ENCODE assay signal across 12 mouse cellular contexts in genomic region chr8:47680306-47680705, GRCm38 (mm10).
"Had no signal": no experiment of that assay in that cellular context is flagged by ENCODE, and none has a peak within 500 bp of the region (broad histone marks: within the 10 kb centered on the region; RNA-seq: fewer than 3 reads in every experiment).

No protein-coding gene starts in this region.

- H3K4me3 ChIP-seq: limb, embryonic 13.5 days; midbrain, embryonic 15.5 days; neural tube, embryonic 12.5 days had no signal

- ATAC-seq: midbrain, embryonic 15.5 days had no signal

- DNase-seq: kidney, adult 11 months; kidney, adult 9 months; kidney, postnatal 10 days; layer of hippocampus, postnatal 36 days; left cerebral cortex, postnatal 4 days; lung, adult 18-20 months; lung, postnatal 4 days had no signal

- H3K27ac ChIP-seq: limb, embryonic 13.5 days; liver, embryonic 14.5 days; midbrain, embryonic 15.5 days; neural tube, embryonic 12.5 days; stomach, postnatal 0 days had no signal
